In genomic region chr4:130240695-130241094, GRCm38 (mm10) we compare ENCODE assay signal across 19 mouse cellular contexts. TPM values are rescaled to one million over a fixed set of nuclear protein-coding genes. Genes with fewer than 3 reads are reported as not detected.
DNase-seq lines count a peak whose midpoint lies in the region; ATAC-seq and TF ChIP-seq lines count a peak whose summit lies in the region.
"Had no signal": no experiment of that assay in that cellular context is flagged by ENCODE, and none has a peak within 500 bp of the region (broad histone marks: within the 10 kb centered on the region; RNA-seq: fewer than 3 reads in every experiment).

No protein-coding gene starts in this region.

- no peaks in the 10 kb centered on the region for H3K27me3 ChIP-seq in kidney, adult 2 months (replicated peaks; ENCODE audit: control insufficient read depth, insufficient read depth, low read length)
- no peaks in the 10 kb centered on the region for H3K27me3 ChIP-seq in ES-Bruce4 (ENCODE audit: control insufficient read depth, insufficient read depth, low read length, poor library complexity, severe bottlenecking)
- H3K27me3 ChIP-seq: lung, embryonic 15.5 days had no signal

- TF ChIP-seq POLR2A in kidney, adult 2 months (IDR thresholded peaks at IDR 0.05; ENCODE audit: low read depth, low read length), result no peak
- no peak for TF ChIP-seq POLR2A in ES-Bruce4 (IDR thresholded peaks at IDR 0.05; ENCODE audit: insufficient read depth, low read length)

- no peaks in the 10 kb centered on the region for H3K36me3 ChIP-seq in kidney, adult 2 months (ENCODE audit: control insufficient read depth, insufficient read depth, low read length)
- no peaks in the 10 kb centered on the region for H3K36me3 ChIP-seq in ES-Bruce4 (ENCODE audit: control insufficient read depth, insufficient read depth, low read length, poor library complexity, severe bottlenecking)
- H3K36me3 ChIP-seq: G1E; heart, embryonic 12.5 days; lung, embryonic 15.5 days had no signal

- no peak for DNase-seq in kidney, adult 2 months
- DNase-seq in kidney, adult 18-20 months, result no peak
- DNase-seq in 3T3-L1 (ENCODE audit: low read depth, low spot score), result peak; percentile 17
- no peak for DNase-seq in thymus, postnatal 0 days (ENCODE audit: low spot score)
- DNase-seq: adrenal gland, postnatal 36 days; cerebellum, adult 9-10 months; kidney, postnatal 4 days; spleen, adult 18-20 months had no signal

- TF ChIP-seq EP300 in ES-Bruce4 (IDR thresholded peaks at IDR 0.05; ENCODE audit: insufficient read depth, low read depth, low read length), result no peak

- H3K4me1 ChIP-seq in kidney, adult 2 months (ENCODE audit: control insufficient read depth, insufficient read depth, low read length), result no peaks in the 10 kb centered on the region
- no peaks in the 10 kb centered on the region for H3K4me1 ChIP-seq in ES-Bruce4 (ENCODE audit: control insufficient read depth, insufficient read depth, low read length)
- H3K4me1 ChIP-seq: heart, embryonic 12.5 days; lung, embryonic 15.5 days had no signal

- TF ChIP-seq CTCF in kidney, adult 2 months (conservative IDR thresholded peaks at IDR 0.05; ENCODE audit: insufficient read depth, insufficient read length, low read depth, low read length), result peak; percentile 21; the same call in 1 of the 2 replicates
- TF ChIP-seq CTCF in ES-Bruce4 (IDR thresholded peaks at IDR 0.05; ENCODE audit: low read depth, low read length), result peak; percentile 39

- H3K9me3 ChIP-seq in ES-Bruce4 (replicated peaks; ENCODE audit: control insufficient read depth, insufficient read depth, low read length, poor library complexity, severe bottlenecking), result no peaks in the 10 kb centered on the region
- H3K9me3 ChIP-seq: G1E; lung, embryonic 15.5 days had no signal

- WGBS in kidney, adult 2 months, result 41% methylated on average over 5 of the region's 5 CpGs

- H3K9ac ChIP-seq in ES-Bruce4 (ENCODE audit: low read depth, poor library complexity, severe bottlenecking), result no peak overlapping the region
- H3K9ac ChIP-seq: heart, embryonic 12.5 days; hindbrain, embryonic 14.5 days; lung, embryonic 15.5 days had no signal

- H3K27ac ChIP-seq in kidney, adult 2 months (ENCODE audit: insufficient read depth, low read depth, low read length), result no peak overlapping the region
- H3K27ac ChIP-seq in ES-Bruce4 (ENCODE audit: insufficient read depth, low read length), result no peak overlapping the region
- H3K27ac ChIP-seq: hindbrain, embryonic 14.5 days; lung, embryonic 15.5 days had no signal

- no peak overlapping the region for H3K4me3 ChIP-seq in kidney, adult 2 months (ENCODE audit: insufficient read depth, low read depth, low read length)
- H3K4me3 ChIP-seq in ES-Bruce4 (ENCODE audit: low read depth, low read length), result no peak overlapping the region
- H3K4me3 ChIP-seq: heart, embryonic 12.5 days; lung, embryonic 15.5 days had no signal

- ATAC-seq in erythroid progenitor cell, adult 5-6 weeks (replicated peaks; ENCODE audit: low FRiP score, poor library complexity, severe bottlenecking), result 0 out of 2 replicates have a peak, but pooled peaks have one; percentile 44
- no peak for ATAC-seq in cerebellum, adult (ENCODE audit: insufficient number of reproducible peaks, low FRiP score, low TSS enrichment)
- ATAC-seq in granulocyte monocyte progenitor cell, adult 5-6 weeks (replicated peaks; ENCODE audit: poor library complexity, severe bottlenecking), result no peak

RNA-seq across cellular contexts. Expression of gene Gm853, which starts 18.5 kb away (rescaled TPM):
- polyA plus RNA-seq in kidney, adult 2 months (2012; rRNA removed), result 64.7 and 89.1 TPM in 2 replicates
- polyA plus RNA-seq in ES-Bruce4 (2011; ENCODE audit: insufficient read depth, insufficient read length, low read depth, missing spikeins), result not detected in 2 replicates
- total RNA-seq in erythroid progenitor cell, adult 5-6 weeks (2015; ENCODE audit: low replicate concordance), result not detected in 2 replicates
- not detected in 2 replicates for total RNA-seq in erythroid progenitor cell, adult 5-6 weeks (2017; ENCODE audit: low replicate concordance)
- total RNA-seq in granulocyte monocyte progenitor cell, adult 5-6 weeks (2014; fragmentation: Nextera tagmentation), result not detected in 2 replicates
- not detected in 2 replicates for total RNA-seq in granulocyte monocyte progenitor cell, adult 5-6 weeks (2017)
- polyA plus RNA-seq in thymus, postnatal 0 days (2015; fragmentation: Nextera tagmentation; extraction: Ambion mirVana), result 0.05 TPM in 1 of 2 replicates, not detected in the other
- total RNA-seq: adrenal gland, postnatal 36 days; left cerebral cortex, postnatal 10 days; monocyte, adult 5-6 weeks had no signal
- polyA plus RNA-seq: embryonic facial prominence, embryonic 14.5 days; G1E; heart, embryonic 12.5 days; lung, embryonic 15.5 days had no signal

RNA-seq across cellular contexts. Expression of gene Serinc2, which starts 38.3 kb away (rescaled TPM):
- polyA plus RNA-seq in kidney, adult 2 months (2012; rRNA removed), result 54.8 and 77.5 TPM in 2 replicates
- polyA plus RNA-seq in ES-Bruce4 (2011; ENCODE audit: insufficient read depth, insufficient read length, low read depth, missing spikeins), result 12.9 and 15.2 TPM in 2 replicates
- not detected in 2 replicates for total RNA-seq in erythroid progenitor cell, adult 5-6 weeks (2015; ENCODE audit: low replicate concordance)
- total RNA-seq in erythroid progenitor cell, adult 5-6 weeks (2017; ENCODE audit: low replicate concordance), result not detected in 2 replicates
- not detected in 2 replicates for total RNA-seq in granulocyte monocyte progenitor cell, adult 5-6 weeks (2014; fragmentation: Nextera tagmentation)
- not detected in 2 replicates for total RNA-seq in granulocyte monocyte progenitor cell, adult 5-6 weeks (2017)
- polyA plus RNA-seq in thymus, postnatal 0 days (2015; fragmentation: Nextera tagmentation; extraction: Ambion mirVana), result 8.3 and 9.4 TPM in 2 replicates
- total RNA-seq: G1E; monocyte, adult 5-6 weeks had no signal
- polyA plus RNA-seq: G1E had no signal

Comparison
In these comparisons a context has a peak if more than half of its experiments do, and no peak if none do; other contexts are left out.
1. RNA of gene Gm853, which starts 18.5 kb away (polyA plus RNA-seq): 64.7 to 89.1 TPM in kidney, adult 2 months; 0.05 TPM in thymus, postnatal 0 days and not detected in ES-Bruce4; every median in the first group is over 10 times any median in the second.